Mouse (Mus musculus) lung, embryonic 14.5 days (tissue): ENCODE results near the gene Spem1. TPM values are rescaled to one million over a fixed set of nuclear protein-coding genes. Genes with fewer than 3 reads are reported as not detected.

Source experiments
- ATAC-seq: fragments of 200-750 bp; cut with Nextera tagmentation; 2 replicates; pipeline ENCODE4 v1.8.0; 2017; ENCODE audit warnings: mild to moderate bottlenecking, moderate TSS enrichment, moderate library complexity; ENCODE audit not compliant: insufficient read depth
- DNase-seq: peaks from one replicate; pipeline ENCODE4 v3.0.0-alpha.2; 2015
- H3K27ac ChIP-seq: fragments of 300-500 bp; sonication (generic); 2 replicates; pipeline ENCODE4 v1.5.1; 2014; ENCODE audit warnings: low read depth, mild to moderate bottlenecking, moderate library complexity
- H3K27me3 ChIP-seq: fragments of 300-500 bp; sonication (generic); 2 replicates; pipeline ENCODE4 v1.6.1; 2014; ENCODE audit warnings: low read length, control low read depth; ENCODE audit not compliant: insufficient read depth
- H3K36me3 ChIP-seq: fragments of 300-500 bp; sonication (generic); 2 replicates; pipeline ENCODE4 v1.6.1; 2014; ENCODE audit warnings: control low read depth; ENCODE audit not compliant: insufficient read depth
- H3K4me1 ChIP-seq: fragments of 300-500 bp; sonication (generic); 2 replicates; pipeline ENCODE4 v1.6.1; 2014; ENCODE audit warnings: antibody characterized with exemption, control low read depth; ENCODE audit not compliant: insufficient read depth
- H3K4me2 ChIP-seq: fragments of 300-500 bp; sonication (generic); 2 replicates; pipeline ENCODE4 v1.6.1; 2014; ENCODE audit warnings: mild to moderate bottlenecking
- H3K4me3 ChIP-seq: fragments of 300-500 bp; sonication (generic); 2 replicates; pipeline ENCODE4 v1.5.1; 2014; ENCODE audit warnings: low read depth, low read length
- H3K9ac ChIP-seq: fragments of 300-500 bp; sonication (generic); 2 replicates; pipeline ENCODE4 v1.6.1; 2014
- H3K9me3 ChIP-seq: fragments of 300-500 bp; sonication (generic); 2 replicates; pipeline ENCODE4 v1.6.1; 2016; ENCODE audit warnings: low read depth, low read length, control low read depth
- CTCF ChIP-seq: IDR thresholded peaks from 2 replicates; pipeline ENCODE4 v1.5.1; 2016; ENCODE audit warnings: antibody characterized with exemption, low read depth
- WGBS: fragments of 180-500 bp; shearing (Covaris S2); extraction: QIAGEN DNeasy Blood & Tissue Kit; methylation state at CpG from one replicate; pipeline ENCODE4 v1.1.7; 2014; 5-methylcytosine and 5-hydroxymethylcytosine counted together
- polyA plus RNA-seq: library from polyadenylated mRNA; unstranded; fragments of >200 nt; fragmentation: Nextera tagmentation; extraction: Ambion mirVana; gene quantifications from 2 replicates; pipeline ENCODE4 v1.2.1, GENCODE M21; 2014

The Spem1 gene
- polyA plus RNA-seq, 1 experiment from 2014 or later: not detected

GRCm38 (mm10) chr11:69823456-69823855 lies 1.5 kb upstream of the Spem1 start:
- WGBS: 83% methylated on average over 2 of the region's 2 CpGs
- Histone ChIP-seq H3K4me1 (no peaks in the 10 kb centered on the region), H3K4me3 (no peak overlapping the region), H3K36me3 (peaks cover 41% of the 10 kb centered on the region), H3K27ac (no peak overlapping the region), H3K27me3 (no peaks in the 10 kb centered on the region), H3K9ac (no peak overlapping the region), H3K9me3 (no peaks in the 10 kb centered on the region), H3K4me2 (no peak overlapping the region)
- no peak for TF ChIP-seq CTCF
- ATAC-seq (no peak), DNase-seq (no peak)

GRCm38 (mm10) chr11:69818871-69819270 lies 3.1 kb downstream of the Spem1 start:
- DNase-seq (no peak), ATAC-seq (no peak)
- Histone ChIP-seq H3K4me2 (no peak overlapping the region), H3K27ac (no peak overlapping the region), H3K9ac (no peak overlapping the region), H3K4me1 (no peaks in the 10 kb centered on the region), H3K27me3 (no peaks in the 10 kb centered on the region), H3K4me3 (no peak overlapping the region), H3K36me3 (no peaks in the 10 kb centered on the region), H3K9me3 (peaks cover 7% of the 10 kb centered on the region; the same call in 1 of the 2 replicates)
- TF ChIP-seq CTCF: no peak
- 91% methylated on average over 8 of the region's 8 CpGs for WGBS

DNA sequence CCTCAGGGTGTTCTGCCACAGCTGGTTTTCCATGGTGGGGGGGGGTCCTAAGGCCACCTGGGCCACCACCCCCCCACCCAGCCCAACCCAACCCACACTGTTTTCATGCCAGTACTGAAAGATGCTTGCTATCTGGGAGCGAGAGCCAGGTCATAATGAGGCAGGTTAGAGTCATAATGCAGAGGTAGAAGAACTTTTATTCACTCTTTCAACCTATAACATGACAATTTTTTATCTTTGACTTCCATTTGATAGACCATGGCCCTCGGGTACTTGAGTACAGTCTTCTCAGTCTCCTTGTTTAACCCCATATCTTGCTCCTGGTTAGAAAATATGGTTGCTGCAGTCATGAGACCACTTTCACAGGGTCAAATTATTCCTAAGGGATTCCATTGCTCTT lies 3.6 kb downstream of the Spem1 start, which contains the start of gene Spem2:
Gene Spem2 (minus strand): TSS at position 101 of the 400 bp plus-strand sequence.
- H3K9ac ChIP-seq: no peak within 1 kb of the TSS
- no peaks in the 10 kb centered on the region for H3K27me3 ChIP-seq
- H3K4me1 ChIP-seq: no peaks in the 10 kb centered on the region
- no peak for TF ChIP-seq CTCF
- no peak within 1 kb of the TSS for H3K4me3 ChIP-seq
- ATAC-seq: no peak
- no peak for DNase-seq
- no peak within 1 kb of the TSS for H3K27ac ChIP-seq
- peaks cover 7% of the 10 kb centered on the region; the same call in 1 of the 2 replicates for H3K9me3 ChIP-seq
- H3K4me2 ChIP-seq: no peak within 1 kb of the TSS
- 70% methylated on average over 2 of the region's 2 CpGs for WGBS
- H3K36me3 ChIP-seq: no peaks in the 10 kb centered on the region

DNA sequence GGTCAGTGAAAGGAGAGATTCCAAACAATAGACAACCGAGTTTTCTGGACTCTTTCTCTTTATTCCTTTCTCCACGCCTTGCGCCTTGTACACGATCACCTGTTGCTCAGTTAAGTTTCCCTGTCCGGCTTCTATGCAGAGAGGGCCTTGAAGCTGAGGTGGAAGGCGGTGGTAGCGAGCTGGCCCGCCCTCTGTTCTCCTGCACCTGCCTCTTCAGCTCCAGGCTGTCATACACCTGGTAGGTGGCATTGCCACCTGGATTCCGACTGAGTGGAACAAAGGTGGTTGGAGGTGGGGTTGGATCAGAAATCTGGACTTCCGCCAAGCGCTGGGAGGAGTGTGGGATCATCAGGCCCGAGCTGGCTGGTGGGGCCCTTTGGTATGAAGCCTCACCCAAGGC lies 5.5 kb downstream of the Spem1 start:
- DNase-seq (no peak), ATAC-seq (no peak)
- TF ChIP-seq CTCF: no peak
- WGBS: 82% methylated on average over 12 of the region's 12 CpGs
- Histone ChIP-seq H3K4me3 (no peak overlapping the region), H3K9ac (no peak overlapping the region), H3K27ac (no peak overlapping the region), H3K9me3 (peaks cover 7% of the 10 kb centered on the region; the same call in 1 of the 2 replicates), H3K36me3 (no peaks in the 10 kb centered on the region), H3K4me2 (no peak overlapping the region), H3K4me1 (no peaks in the 10 kb centered on the region), H3K27me3 (no peaks in the 10 kb centered on the region)

- Histone ChIP-seq H3K27me3 (no peaks in the 10 kb centered on the region), H3K4me1 (no peaks in the 10 kb centered on the region), H3K4me3 (no peak within 1 kb of the TSS), H3K9ac (no peak within 1 kb of the TSS), H3K36me3 (no peaks in the 10 kb centered on the region), H3K4me2 (no peak within 1 kb of the TSS), H3K27ac (no peak within 1 kb of the TSS), H3K9me3 (peaks cover 7% of the 10 kb centered on the region; the same call in 1 of the 2 replicates)
- WGBS: 58% methylated on average over 10 of the region's 10 CpGs
- peak; percentile 35 for TF ChIP-seq CTCF
- DNase-seq: no peak
- no peak for ATAC-seq
These were observed 6.8 kb downstream of the Spem1 start, which contains the start of gene Gm39566 for GRCm38 (mm10) chr11:69815155-69815554. Gm39566 (minus strand) TSS chr11:69815298.

DNA sequence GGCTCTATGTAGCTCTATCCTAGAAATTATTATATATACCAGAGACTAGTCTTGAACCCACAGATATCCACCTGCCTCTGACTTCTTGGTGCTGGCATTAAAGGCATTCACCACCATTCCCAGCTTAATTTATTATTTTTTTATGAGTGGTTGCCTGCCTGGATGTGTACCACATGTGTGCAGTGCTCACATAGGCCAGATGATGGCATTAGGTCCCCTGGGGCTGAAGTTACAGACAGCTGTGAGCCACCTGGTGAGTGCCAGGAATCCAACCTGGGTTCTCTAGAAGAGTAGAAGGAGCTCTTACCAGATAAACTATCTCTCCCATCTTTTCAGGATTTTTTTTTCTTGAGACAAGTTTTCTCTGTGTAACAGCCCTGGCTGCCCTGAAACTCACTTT lies 11.7 kb downstream of the Spem1 start:
- no peak for TF ChIP-seq CTCF
- H3K27me3 ChIP-seq: peaks cover 6% of the 10 kb centered on the region; the same call in 1 of the 2 replicates
- no peak overlapping the region for H3K4me3 ChIP-seq
- H3K9me3 ChIP-seq: no peaks in the 10 kb centered on the region
- H3K4me2 ChIP-seq: no peak overlapping the region
- H3K36me3 ChIP-seq: no peaks in the 10 kb centered on the region
- no peak overlapping the region for H3K27ac ChIP-seq
- ATAC-seq: no peak
- H3K4me1 ChIP-seq: no peaks in the 10 kb centered on the region
- no peak for DNase-seq
- H3K9ac ChIP-seq: no peak overlapping the region

- DNase-seq (no peak), ATAC-seq (no peak)
- Histone ChIP-seq H3K9ac (no peak overlapping the region), H3K27ac (no peak overlapping the region), H3K36me3 (no peaks in the 10 kb centered on the region), H3K4me1 (peaks cover 18% of the 10 kb centered on the region), H3K9me3 (no peaks in the 10 kb centered on the region), H3K4me2 (no peak overlapping the region), H3K4me3 (no peak overlapping the region), H3K27me3 (peaks cover 27% of the 10 kb centered on the region)
- no peak for TF ChIP-seq CTCF
- WGBS: 58% methylated on average over 2 of the region's 2 CpGs
These were observed 14.3 kb downstream of the Spem1 start for GRCm38 (mm10) chr11:69807641-69808040.

DNA sequence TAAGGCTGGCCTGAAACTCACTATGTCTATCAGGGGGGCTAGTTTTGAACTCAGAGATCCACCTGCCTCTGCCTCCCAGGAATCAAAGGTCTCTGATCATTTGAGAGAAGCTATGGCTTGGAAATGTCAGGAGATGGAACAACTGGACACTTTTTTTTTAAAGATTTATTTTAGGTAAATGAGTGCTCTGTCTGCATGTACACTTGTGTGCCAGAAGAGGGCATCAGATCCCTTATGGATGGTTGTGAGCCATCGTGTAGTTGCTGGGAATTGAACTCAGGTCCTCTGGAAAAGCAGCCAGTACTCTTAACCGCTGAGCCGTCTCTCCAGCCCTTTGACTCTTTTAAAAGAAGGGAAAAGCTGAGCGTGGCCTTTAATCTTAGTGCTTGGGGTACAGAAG lies 15.6 kb downstream of the Spem1 start:
- TF ChIP-seq CTCF: peak; percentile 36; the same call in 1 of the 2 replicates
- ATAC-seq (no peak), DNase-seq (no peak)
- Histone ChIP-seq H3K27me3 (peaks cover 39% of the 10 kb centered on the region), H3K9me3 (no peaks in the 10 kb centered on the region), H3K4me1 (peaks cover 25% of the 10 kb centered on the region), H3K4me3 (no peak overlapping the region), H3K27ac (no peak overlapping the region), H3K36me3 (no peaks in the 10 kb centered on the region), H3K9ac (no peak overlapping the region), H3K4me2 (no peak overlapping the region)
- 79% methylated on average over 4 of the region's 4 CpGs for WGBS
